Mouse (Mus musculus) myocyte (in vitro differentiated cells): ENCODE data around the gene Rps6kb1.

ENCODE experiments used
- MAX ChIP-seq: IDR thresholded peaks from one replicate; pipeline ENCODE4 v1.6.1; 2011; ENCODE audit warnings: low read depth, mild to moderate bottlenecking, control low read depth
- MYOD1 ChIP-seq, 3 experiments: IDR thresholded peaks; one replicate each; pipeline ENCODE4 v1.6.1; 2011; ENCODE audit warnings: control low read depth in 2 of 3, low read depth in 2 of 3, mild to moderate bottlenecking in 2 of 3, moderate library complexity in 1 of 3; ENCODE audit not compliant: insufficient read length in 2 of 3, control insufficient read depth in 1 of 3
- MYOG ChIP-seq, 3 experiments: IDR thresholded peaks; one replicate each; pipeline ENCODE4 v1.6.1; 2011; ENCODE audit warnings: control low read depth in 2 of 3, low read depth in 2 of 3, mild to moderate bottlenecking in 2 of 3; ENCODE audit not compliant: insufficient read length in 2 of 3, control insufficient read depth in 1 of 3, insufficient read depth in 1 of 3
- POLR2A ChIP-seq: IDR thresholded peaks from one replicate; pipeline ENCODE4 v1.6.1; 2011; ENCODE audit warnings: low read depth, mild to moderate bottlenecking, control low read depth, moderate library complexity; ENCODE audit not compliant: insufficient read length
- POLR2AphosphoS2 ChIP-seq: IDR thresholded peaks from one replicate; pipeline ENCODE4 v1.6.1; 2011; ENCODE audit warnings: low read depth, control low read depth; ENCODE audit not compliant: insufficient read length
- REST ChIP-seq: IDR thresholded peaks from one replicate; pipeline ENCODE4 v1.6.1; 2011; ENCODE audit warnings: mild to moderate bottlenecking, control low read depth, moderate library complexity; ENCODE audit not compliant: insufficient read depth, insufficient read length
- TCF12 ChIP-seq: IDR thresholded peaks from one replicate; pipeline ENCODE4 v1.6.1; 2011; ENCODE audit warnings: mild to moderate bottlenecking, control low read depth; ENCODE audit not compliant: poor library complexity, insufficient read depth, severe bottlenecking

DNA sequence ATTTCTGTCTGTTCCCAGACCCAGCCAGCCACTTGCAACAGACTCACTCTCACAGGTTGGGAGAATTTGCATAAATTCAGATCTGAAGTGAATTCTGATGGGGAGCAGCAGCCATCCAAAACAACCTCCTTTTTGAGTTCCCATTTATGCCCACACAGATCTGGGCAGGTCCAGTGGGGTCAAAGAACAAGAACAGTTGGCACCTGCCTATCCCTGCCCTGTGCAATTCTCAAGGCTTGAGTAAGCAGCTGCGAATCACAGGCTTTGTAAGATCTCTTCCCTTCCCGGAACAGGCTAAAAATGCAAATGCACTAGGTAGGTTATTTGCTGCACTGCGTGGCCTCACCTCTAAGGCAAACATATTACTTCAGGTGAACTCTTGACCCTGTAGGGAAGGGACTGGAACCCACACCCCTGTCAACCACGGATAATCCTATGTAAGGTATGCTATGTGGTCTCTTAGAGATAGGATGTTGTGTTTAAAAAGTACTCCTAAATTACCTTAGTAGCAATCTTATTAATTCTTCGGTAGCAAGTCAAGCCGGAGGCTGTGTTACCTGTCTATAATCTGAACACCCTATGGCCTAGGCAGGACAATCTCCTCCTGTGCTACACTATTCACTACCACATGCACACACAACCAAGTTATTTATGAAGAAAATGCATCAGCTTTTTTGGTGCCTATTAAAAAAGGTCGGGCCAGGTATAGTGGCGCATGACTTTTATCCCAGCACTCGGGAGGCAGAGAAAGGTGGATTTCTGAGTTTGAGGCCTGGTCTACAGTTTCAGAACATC, 35.9 kb upstream of the Rps6kb1 start:
- TF ChIP-seq MAX (no peak), POLR2A (peak; percentile 56), MYOD1 (IDR thresholded peaks at IDR 0.05; ENCODE audit: control insufficient read depth in 1 of 3, insufficient read length in 2 of 3, low read depth in 2 of 3) (peak in 2 of 3 experiments; percentile 73 to 74), REST (no peak), MYOG (IDR thresholded peaks at IDR 0.05; ENCODE audit: control insufficient read depth in 1 of 3, insufficient read depth in 1 of 3, insufficient read length in 2 of 3, low read depth in 2 of 3) (peak in 2 of 3 experiments; percentile 16 to 76), TCF12 (no peak), POLR2AphosphoS2 (peak; percentile 88)
